30 mouse cellular contexts compared by ENCODE assay signal in the genomic region with DNA sequence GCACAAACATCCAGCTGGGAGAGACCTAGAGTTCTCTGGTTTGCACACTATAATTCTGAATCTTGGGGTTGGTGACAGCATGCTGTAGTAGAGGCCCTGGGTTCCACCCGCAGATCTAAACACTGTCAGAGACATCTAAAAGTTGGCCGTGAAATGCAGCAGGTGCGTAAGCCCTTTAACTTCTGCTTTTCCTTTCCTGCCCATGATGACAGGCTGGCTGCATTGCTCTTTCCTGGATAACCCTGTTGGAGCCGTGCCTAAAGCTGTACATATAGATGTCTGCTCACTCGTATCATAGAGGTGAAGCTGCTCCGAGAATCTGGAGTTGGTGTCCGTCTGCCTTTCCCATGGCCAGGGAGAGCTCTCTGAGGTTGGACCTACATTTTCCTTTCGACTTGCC. TPM values are rescaled to one million over a fixed set of nuclear protein-coding genes. Genes with fewer than 3 reads are reported as not detected.
A peak's percentile ranks its signal among the peaks of the same experiment; 100 is the strongest.
DNase-seq lines count a peak whose midpoint lies in the region; ATAC-seq and TF ChIP-seq lines count a peak whose summit lies in the region.
"Had no signal": no experiment of that assay in that cellular context is flagged by ENCODE, and none has a peak within 500 bp of the region (broad histone marks: within the 10 kb centered on the region; RNA-seq: fewer than 3 reads in every experiment).

No protein-coding gene starts in this region.

- H3K4me3 ChIP-seq in liver, embryonic 12.5 days: no peak overlapping the region
- H3K4me3 ChIP-seq in liver, embryonic 11.5 days (ENCODE audit: low read depth, low read length): no peak overlapping the region
- no peak overlapping the region for H3K4me3 ChIP-seq in MEL (ENCODE audit: control insufficient read depth in 1 of 2, insufficient read depth in 1 of 2, low read depth in 2 of 2, low read length in 2 of 2)
- no peak overlapping the region for H3K4me3 ChIP-seq in limb, embryonic 10.5 days
- H3K4me3 ChIP-seq: erythroblast, embryonic 14.5 days; heart, embryonic 13.5 days; hindbrain, embryonic 12.5 days; megakaryocyte, embryonic 14.5 days; midbrain, embryonic 13.5 days had no signal

- peaks cover 19% of the 10 kb centered on the region for H3K4me1 ChIP-seq in liver, embryonic 12.5 days
- peaks cover 4% of the 10 kb centered on the region; the same call in 1 of the 2 replicates for H3K4me1 ChIP-seq in liver, embryonic 11.5 days (replicated peaks; ENCODE audit: control insufficient read depth, insufficient read depth, low read length)
- H3K4me1 ChIP-seq in MEL (ENCODE audit: control insufficient read depth in 1 of 2, insufficient read depth in 2 of 2, low read length in 2 of 2): no peaks in the 10 kb centered on the region
- H3K4me1 ChIP-seq in limb, embryonic 10.5 days: peaks cover 53% of the 10 kb centered on the region

- no peak for TF ChIP-seq POLR2A in MEL (IDR thresholded peaks at IDR 0.05; ENCODE audit: control insufficient read depth in 1 of 2, insufficient read depth in 1 of 2, low read depth in 1 of 2, low read length in 2 of 2, poor library complexity in 1 of 2)

- no peak for TF ChIP-seq RAD21 in MEL (IDR thresholded peaks at IDR 0.05; ENCODE audit: low read depth, low read length)

- WGBS in liver, embryonic 12.5 days (ENCODE audit: insufficient replicate concordance): 41% methylated on average over 8 of the region's 8 CpGs
- WGBS in liver, embryonic 11.5 days: 68% methylated on average over 8 of the region's 8 CpGs
- 89% methylated on average over 8 of the region's 8 CpGs for WGBS in limb, embryonic 10.5 days

- no peaks in the 10 kb centered on the region for H3K79me2 ChIP-seq in MEL (ENCODE audit: control insufficient read depth, insufficient read depth, low read length, poor library complexity)

- no peak overlapping the region for H3K9ac ChIP-seq in liver, embryonic 12.5 days
- H3K9ac ChIP-seq in liver, embryonic 11.5 days (ENCODE audit: low read depth, low read length): no peak overlapping the region
- H3K9ac ChIP-seq in MEL (ENCODE audit: control insufficient read depth, low read depth, low read length, poor library complexity, severe bottlenecking): no peak overlapping the region
- H3K9ac ChIP-seq: heart, embryonic 13.5 days; hindbrain, embryonic 12.5 days; liver, embryonic 14.5 days; lung, embryonic 14.5 days; midbrain, embryonic 13.5 days had no signal

- H3K4me2 ChIP-seq in liver, embryonic 12.5 days: 0 out of 2 replicates have a peak overlapping the region, but pooled peaks have one; percentile 2
- H3K4me2 ChIP-seq in liver, embryonic 11.5 days: no peak overlapping the region
- H3K4me2 ChIP-seq: lung, embryonic 14.5 days; midbrain, embryonic 13.5 days had no signal

- H3K36me3 ChIP-seq in liver, embryonic 12.5 days: no peaks in the 10 kb centered on the region
- no peaks in the 10 kb centered on the region for H3K36me3 ChIP-seq in liver, embryonic 11.5 days (ENCODE audit: control insufficient read depth, insufficient read depth, low read length)
- no peaks in the 10 kb centered on the region for H3K36me3 ChIP-seq in MEL (ENCODE audit: control insufficient read depth in 1 of 2, insufficient read depth in 2 of 2, low read length in 2 of 2)
- no peaks in the 10 kb centered on the region for H3K36me3 ChIP-seq in limb, embryonic 10.5 days
- H3K36me3 ChIP-seq: G1E; heart, embryonic 13.5 days; hindbrain, embryonic 12.5 days; midbrain, embryonic 13.5 days had no signal

- H3K27ac ChIP-seq in liver, embryonic 12.5 days: no peak overlapping the region
- H3K27ac ChIP-seq in liver, embryonic 11.5 days (ENCODE audit: low read depth, low read length): no peak overlapping the region
- H3K27ac ChIP-seq in MEL (ENCODE audit: control insufficient read depth, low read depth, low read length): no peak overlapping the region
- peak overlapping the region; percentile 93 for H3K27ac ChIP-seq in limb, embryonic 10.5 days
- H3K27ac ChIP-seq: heart, embryonic 13.5 days; hindbrain, embryonic 12.5 days; kidney, postnatal 0 days; liver, embryonic 14.5 days; midbrain, embryonic 13.5 days had no signal

- no peak for DNase-seq in liver, embryonic 11.5 days (ENCODE audit: low spot score)
- DNase-seq in MEL (ENCODE audit: low read depth, low spot score): peak; percentile 7
- no peak for DNase-seq in limb, embryonic 10.5 days (ENCODE audit: low spot score)
- DNase-seq in kidney, postnatal 4 days: no peak
- no peak for DNase-seq in layer of hippocampus, adult 11-12 months (ENCODE audit: low spot score)
- DNase-seq: adrenal gland, postnatal 25 days; cerebellum, adult 18-20 months; cerebellum, postnatal 10 days; gastrocnemius, adult 2 months; gastrocnemius, postnatal 36 days; heart, postnatal 10 days; kidney, adult 8-10 months; layer of hippocampus, adult 9-11 months; lung, embryonic 14.5 days; lung, postnatal 14 days; thymus, adult 2 months had no signal

- no peak for ATAC-seq in liver, embryonic 12.5 days
- no peak for ATAC-seq in liver, embryonic 11.5 days (replicated peaks; ENCODE audit: low FRiP score)
- no peak for ATAC-seq in megakaryocyte-erythroid progenitor cell, adult 5-6 weeks (replicated peaks; ENCODE audit: low FRiP score, low TSS enrichment, poor library complexity, severe bottlenecking)
- ATAC-seq: forebrain, embryonic 14.5 days; intestine, embryonic 16.5 days had no signal

- no peak for TF ChIP-seq CTCF in MEL (IDR thresholded peaks at IDR 0.05 in 2 of 3, conservative IDR thresholded peaks at IDR 0.05 in 1 of 3; ENCODE audit: control insufficient read depth in 1 of 3, insufficient read depth in 1 of 3, low read depth in 2 of 3, low read length in 3 of 3, poor library complexity in 1 of 3, severe bottlenecking in 1 of 3)

- no peak for TF ChIP-seq EP300 in MEL (IDR thresholded peaks at IDR 0.05; ENCODE audit: low read depth in 1 of 2, low read length in 2 of 2)

- no peaks in the 10 kb centered on the region for H3K9me3 ChIP-seq in liver, embryonic 12.5 days (replicated peaks)
- H3K9me3 ChIP-seq in liver, embryonic 11.5 days (ENCODE audit: control insufficient read depth, low read length): no peaks in the 10 kb centered on the region
- no peaks in the 10 kb centered on the region for H3K9me3 ChIP-seq in MEL (replicated peaks; ENCODE audit: insufficient read depth, low read length)
- H3K9me3 ChIP-seq in limb, embryonic 10.5 days (replicated peaks): no peaks in the 10 kb centered on the region
- H3K9me3 ChIP-seq: G1E; heart, embryonic 13.5 days; hindbrain, embryonic 12.5 days; midbrain, embryonic 13.5 days had no signal

- peaks cover 5% of the 10 kb centered on the region; the same call in 1 of the 2 replicates for H3K27me3 ChIP-seq in liver, embryonic 12.5 days (replicated peaks)
- no peaks in the 10 kb centered on the region for H3K27me3 ChIP-seq in liver, embryonic 11.5 days (replicated peaks; ENCODE audit: control insufficient read depth, insufficient read depth, low read length)
- H3K27me3 ChIP-seq in MEL (ENCODE audit: control insufficient read depth in 1 of 2, insufficient read depth in 2 of 2, low read length in 2 of 2): no peaks in the 10 kb centered on the region; a peak in 2 of 4 replicates
- H3K27me3 ChIP-seq in limb, embryonic 10.5 days (ENCODE audit: low read depth, poor library complexity, severe bottlenecking): no peaks in the 10 kb centered on the region
- H3K27me3 ChIP-seq: heart, embryonic 13.5 days; hindbrain, embryonic 12.5 days; midbrain, embryonic 13.5 days had no signal

TF ChIP-seq in MEL, 35 proteins besides CTCF, POLR2A, EP300 and RAD21 (continues in another document):
- TF ChIP-seq GABPA (IDR thresholded peaks at IDR 0.05; ENCODE audit: low read depth, low read length) (no peak), MYC (IDR thresholded peaks at IDR 0.05; ENCODE audit: low read depth, low read length) (no peak), USF2 (IDR thresholded peaks at IDR 0.05; ENCODE audit: borderline replicate concordance in 1 of 2, insufficient read depth in 1 of 2, low read depth in 1 of 2, low read length in 2 of 2) (no peak), TAL1 (IDR thresholded peaks at IDR 0.05; ENCODE audit: low read length) (no peak), ZMIZ1 (IDR thresholded peaks at IDR 0.05; ENCODE audit: low read depth, low read length) (no peak), MYB (IDR thresholded peaks at IDR 0.05; ENCODE audit: low read depth, low read length) (no peak), NELFE (IDR thresholded peaks at IDR 0.05; ENCODE audit: low read depth, low read length) (no peak), MEF2A (IDR thresholded peaks at IDR 0.05; ENCODE audit: extremely low read depth, insufficient replicate concordance, low read depth, low read length, poor library complexity, severe bottlenecking) (no peak), CHD2 (IDR thresholded peaks at IDR 0.05; ENCODE audit: low read length) (no peak), JUND (IDR thresholded peaks at IDR 0.05; ENCODE audit: low read depth, low read length) (no peak), MXI1 (IDR thresholded peaks at IDR 0.05; ENCODE audit: low read depth, low read length) (no peak), HCFC1 (IDR thresholded peaks at IDR 0.05; ENCODE audit: low read depth, low read length) (no peak), RCOR1 (IDR thresholded peaks at IDR 0.05; ENCODE audit: low read depth, low read length) (no peak), POLR2AphosphoS5 (IDR thresholded peaks at IDR 0.05; ENCODE audit: borderline replicate concordance, low read depth, low read length) (no peak), E2F4 (IDR thresholded peaks at IDR 0.05; ENCODE audit: borderline replicate concordance, low read depth, low read length) (no peak)

RNA-seq across cellular contexts. Expression of gene Fam180a, which starts 26.9 kb away (rescaled TPM):
- 0.08 TPM in 1 of 2 replicates, not detected in the other for polyA plus RNA-seq in liver, embryonic 12.5 days (2016; fragmentation: Nextera tagmentation; extraction: Ambion mirVana)
- polyA plus RNA-seq in liver, embryonic 11.5 days (2014; fragmentation: Nextera tagmentation; extraction: Ambion mirVana): not detected in 2 replicates
- not detected in 2 replicates for total RNA-seq in MEL (2012; rRNA removed)
- polyA plus RNA-seq in MEL (2012; ENCODE audit: insufficient read depth in 1 of 2, insufficient read length in 2 of 2, low read depth in 1 of 2, low replicate concordance in 2 of 2, missing spikeins in 1 of 2): not detected
- polyA plus RNA-seq in limb, embryonic 10.5 days (2016; fragmentation: Nextera tagmentation; extraction: Ambion mirVana): not detected in 2 replicates
- total RNA-seq in megakaryocyte-erythroid progenitor cell, adult 5-6 weeks (2014; fragmentation: Nextera tagmentation): not detected in 2 replicates
- not detected in 2 replicates for total RNA-seq in megakaryocyte-erythroid progenitor cell, adult 5-6 weeks (2017)
- total RNA-seq: CH12.LX, G1E had no signal
- polyA plus RNA-seq: erythroblast, embryonic 14.5 days; G1E; neural tube, embryonic 14.5 days had no signal

RNA-seq across cellular contexts. Expression of gene Slc13a4, which starts 44.9 kb away (rescaled TPM):
- polyA plus RNA-seq in liver, embryonic 12.5 days (2016; fragmentation: Nextera tagmentation; extraction: Ambion mirVana): 0.23 and 0.25 TPM in 2 replicates
- 0.15 and 0.31 TPM in 2 replicates for polyA plus RNA-seq in liver, embryonic 11.5 days (2014; fragmentation: Nextera tagmentation; extraction: Ambion mirVana)
- total RNA-seq in MEL (2012; rRNA removed): not detected in 2 replicates
- under 1 TPM in 1 of 2 experiments, not detected in 1; 0.14 TPM for polyA plus RNA-seq in MEL (2012; ENCODE audit: insufficient read depth in 1 of 2, insufficient read length in 2 of 2, low read depth in 1 of 2, low replicate concordance in 2 of 2, missing spikeins in 1 of 2)
- polyA plus RNA-seq in limb, embryonic 10.5 days (2016; fragmentation: Nextera tagmentation; extraction: Ambion mirVana): 0.38 and 0.40 TPM in 2 replicates
- not detected in 2 replicates for total RNA-seq in megakaryocyte-erythroid progenitor cell, adult 5-6 weeks (2014; fragmentation: Nextera tagmentation)
- not detected in 2 replicates for total RNA-seq in megakaryocyte-erythroid progenitor cell, adult 5-6 weeks (2017)
- total RNA-seq: CH12.LX had no signal
- polyA plus RNA-seq: erythroblast, embryonic 14.5 days; G1E had no signal
